Mouse (Mus musculus): ENCODE measurements around the gene Klhl24. TPM values are rescaled to one million over a fixed set of nuclear protein-coding genes. Genes with fewer than 3 reads are reported as not detected.
"Not testable (repeated sequence)": the region's sequence is repeated elsewhere in the genome, so short reads cannot be mapped to it uniquely, and the experiment has no call there.

The Klhl24 gene
- polyA plus RNA-seq, 1 experiment, result 43.0 TPM

- Histone ChIP-seq H3K27ac (replicated peaks; ENCODE audit: low read depth, low read length) (no peak overlapping the region), H3K4me3 (ENCODE audit: insufficient read depth, low read depth, low read length) (no peak overlapping the region), H3K4me1 (ENCODE audit: control insufficient read depth, insufficient read depth, insufficient read length, low read length) (peaks cover 16% of the 10 kb centered on the region)
Measured at GRCm38 (mm10) chr16:20106996-20107395, 9.7 kb downstream of the Klhl24 start.

- Histone ChIP-seq H3K27ac (replicated peaks; ENCODE audit: low read depth, low read length) (no peak overlapping the region), H3K4me1 (ENCODE audit: control insufficient read depth, insufficient read depth, insufficient read length, low read length) (peaks cover 17% of the 10 kb centered on the region), H3K4me3 (ENCODE audit: insufficient read depth, low read depth, low read length) (no peak overlapping the region)
Measured at GRCm38 (mm10) chr16:20108961-20109360, 11.6 kb downstream of the Klhl24 start.

- H3K4me3 ChIP-seq (ENCODE audit: insufficient read depth, low read depth, low read length), result no peak overlapping the region
- no peak overlapping the region for H3K27ac ChIP-seq (replicated peaks; ENCODE audit: low read depth, low read length)
- peaks cover 20% of the 10 kb centered on the region for H3K4me1 ChIP-seq (ENCODE audit: control insufficient read depth, insufficient read depth, insufficient read length, low read length)
Measured at GRCm38 (mm10) chr16:20112649-20113048, 15.3 kb downstream of the Klhl24 start.

- H3K4me1 ChIP-seq (ENCODE audit: control insufficient read depth, insufficient read depth, insufficient read length, low read length), result peaks cover 11% of the 10 kb centered on the region
- H3K4me3 ChIP-seq (ENCODE audit: insufficient read depth, low read depth, low read length), result no peak overlapping the region
- peak overlapping the region; percentile 41; the same call in 1 of the 2 replicates for H3K27ac ChIP-seq (replicated peaks; ENCODE audit: low read depth, low read length)
Measured at GRCm38 (mm10) chr16:20116069-20116468, 18.7 kb downstream of the Klhl24 start.

GRCm38 (mm10) chr16:20126319-20126883 is 29.1 kb downstream of the Klhl24 start:
- not testable (repeated sequence) for H3K27ac ChIP-seq (replicated peaks; ENCODE audit: low read depth, low read length); H3K4me3 ChIP-seq (ENCODE audit: insufficient read depth, low read depth, low read length); H3K4me1 ChIP-seq (ENCODE audit: control insufficient read depth, insufficient read depth, insufficient read length, low read length)

- Histone ChIP-seq H3K4me1 (ENCODE audit: control insufficient read depth, insufficient read depth, insufficient read length, low read length) (no peaks in the 10 kb centered on the region), H3K27ac (replicated peaks; ENCODE audit: low read depth, low read length) (no peak overlapping the region), H3K4me3 (ENCODE audit: insufficient read depth, low read depth, low read length) (no peak overlapping the region)
Measured at GRCm38 (mm10) chr16:20130397-20130796, 33.1 kb downstream of the Klhl24 start.

- Histone ChIP-seq H3K27ac (replicated peaks; ENCODE audit: low read depth, low read length) (peak within 1 kb of the TSS; percentile 54; the same call in 1 of the 2 replicates), H3K4me1 (ENCODE audit: control insufficient read depth, insufficient read depth, insufficient read length, low read length) (peaks cover 10% of the 10 kb centered on the region), H3K4me3 (ENCODE audit: insufficient read depth, low read depth, low read length) (peak within 1 kb of the TSS; percentile 86)
Measured at GRCm38 (mm10) chr16:20140772-20141531, 43.6 kb downstream of the Klhl24 start, which contains the start of gene Yeats2. TSS of gene Yeats2 (plus strand) at chr16:20141063.

GRCm38 (mm10) chr16:20144568-20144967 is 47.2 kb downstream of the Klhl24 start:
- Histone ChIP-seq H3K27ac (replicated peaks; ENCODE audit: low read depth, low read length) (no peak overlapping the region), H3K4me1 (ENCODE audit: control insufficient read depth, insufficient read depth, insufficient read length, low read length) (peaks cover 12% of the 10 kb centered on the region)

GRCm38 (mm10) chr16:20151991-20152390 is 54.6 kb downstream of the Klhl24 start:
- Histone ChIP-seq H3K27ac (replicated peaks; ENCODE audit: low read depth, low read length) (0 out of 2 replicates have a peak overlapping the region, but pooled peaks have one; percentile 11), H3K4me3 (ENCODE audit: insufficient read depth, low read depth, low read length) (no peak overlapping the region), H3K4me1 (ENCODE audit: control insufficient read depth, insufficient read depth, insufficient read length, low read length) (peaks cover 9% of the 10 kb centered on the region)

More at GRCm38 (mm10) chr16:20144568-20144967, 47.2 kb downstream of the Klhl24 start:
- no peak overlapping the region for H3K4me3 ChIP-seq (ENCODE audit: insufficient read depth, low read depth, low read length)

GRCm38 (mm10) chr16:20153742-20154141 is 56.4 kb downstream of the Klhl24 start:
- no peak overlapping the region for H3K4me3 ChIP-seq (ENCODE audit: insufficient read depth, low read depth, low read length)
- peaks cover 9% of the 10 kb centered on the region for H3K4me1 ChIP-seq (ENCODE audit: control insufficient read depth, insufficient read depth, insufficient read length, low read length)
- no peak overlapping the region for H3K27ac ChIP-seq (replicated peaks; ENCODE audit: low read depth, low read length)

GRCm38 (mm10) chr16:20160130-20160529 is 62.8 kb downstream of the Klhl24 start:
- Histone ChIP-seq H3K27ac (replicated peaks; ENCODE audit: low read depth, low read length) (no peak overlapping the region), H3K4me1 (ENCODE audit: control insufficient read depth, insufficient read depth, insufficient read length, low read length) (no peaks in the 10 kb centered on the region), H3K4me3 (ENCODE audit: insufficient read depth, low read depth, low read length) (no peak overlapping the region)

- H3K27ac ChIP-seq (replicated peaks; ENCODE audit: low read depth, low read length), result no peak overlapping the region
- H3K4me3 ChIP-seq (ENCODE audit: insufficient read depth, low read depth, low read length), result no peak overlapping the region
- peaks cover 3% of the 10 kb centered on the region; the same call in 1 of the 2 replicates for H3K4me1 ChIP-seq (ENCODE audit: control insufficient read depth, insufficient read depth, insufficient read length, low read length)
Measured at GRCm38 (mm10) chr16:20169071-20169470, 71.7 kb downstream of the Klhl24 start.

GRCm38 (mm10) chr16:20169471-20170106 is 72.2 kb downstream of the Klhl24 start:
- peaks cover 3% of the 10 kb centered on the region; the same call in 1 of the 2 replicates for H3K4me1 ChIP-seq (ENCODE audit: control insufficient read depth, insufficient read depth, insufficient read length, low read length)
- no peak overlapping the region for H3K27ac ChIP-seq (replicated peaks; ENCODE audit: low read depth, low read length)
- no peak overlapping the region for H3K4me3 ChIP-seq (ENCODE audit: insufficient read depth, low read depth, low read length)

Measured in brown adipose tissue, adult 24 weeks (tissue).